8 mouse cellular contexts compared by ENCODE assay signal in genomic region chr1:150535770-150536534, GRCm38 (mm10).
DNase-seq lines count a peak whose midpoint lies in the region; ATAC-seq and TF ChIP-seq lines count a peak whose summit lies in the region.

No protein-coding gene starts in this region.

- H3K9me3 ChIP-seq in embryonic facial prominence, embryonic 12.5 days = no peaks in the 10 kb centered on the region
- H3K9me3 ChIP-seq in limb, embryonic 13.5 days = no peaks in the 10 kb centered on the region

- H3K4me3 ChIP-seq in embryonic facial prominence, embryonic 12.5 days = no peak overlapping the region
- no peak overlapping the region for H3K4me3 ChIP-seq in limb, embryonic 13.5 days

- H3K27me3 ChIP-seq in embryonic facial prominence, embryonic 12.5 days = no peaks in the 10 kb centered on the region
- no peaks in the 10 kb centered on the region for H3K27me3 ChIP-seq in limb, embryonic 13.5 days

- no peaks in the 10 kb centered on the region for H3K36me3 ChIP-seq in embryonic facial prominence, embryonic 12.5 days
- no peaks in the 10 kb centered on the region for H3K36me3 ChIP-seq in limb, embryonic 13.5 days

- TF ChIP-seq CTCF in brain, embryonic 14.5 days (IDR thresholded peaks at IDR 0.05; ENCODE audit: borderline replicate concordance, extremely low read depth, insufficient read depth, insufficient read length) = no peak

- 15% methylated on average over 16 of the region's 16 CpGs for WGBS in embryonic facial prominence, embryonic 12.5 days
- WGBS in limb, embryonic 13.5 days = 23% methylated on average over 16 of the region's 16 CpGs

- H3K27ac ChIP-seq in embryonic facial prominence, embryonic 12.5 days = peak overlapping the region; percentile 86
- peak overlapping the region; percentile 93 for H3K27ac ChIP-seq in limb, embryonic 13.5 days

- peak overlapping the region; percentile 8; the same call in 1 of the 2 replicates for H3K9ac ChIP-seq in embryonic facial prominence, embryonic 12.5 days
- H3K9ac ChIP-seq in limb, embryonic 13.5 days = 0 out of 2 replicates have a peak overlapping the region, but pooled peaks have one; percentile 25

- peaks cover 23% of the 10 kb centered on the region for H3K4me1 ChIP-seq in embryonic facial prominence, embryonic 12.5 days
- H3K4me1 ChIP-seq in limb, embryonic 13.5 days = peaks cover 39% of the 10 kb centered on the region

- TF ChIP-seq POLR2A in brain, embryonic 14.5 days (IDR thresholded peaks at IDR 0.05; ENCODE audit: borderline replicate concordance, extremely low read depth, insufficient read depth, insufficient read length, poor library complexity, severe bottlenecking) = no peak

- DNase-seq in brain, embryonic 14.5 days (ENCODE audit: low read depth) = peak; percentile 63
- peak; percentile 13 for DNase-seq in heart, postnatal 4 days
- DNase-seq in ovary, postnatal 10 days (ENCODE audit: low spot score) = peak; percentile 6
- no peak for DNase-seq in adipocyte (ENCODE audit: low spot score)
- DNase-seq in layer of hippocampus, postnatal 36 days = no peak

- H3K4me2 ChIP-seq in embryonic facial prominence, embryonic 12.5 days (replicated peaks) = peak overlapping the region; percentile 28
- H3K4me2 ChIP-seq in limb, embryonic 13.5 days (replicated peaks) = peak overlapping the region; percentile 10

- no peak for ATAC-seq in embryonic facial prominence, embryonic 12.5 days (ENCODE audit: insufficient number of reproducible peaks, insufficient read depth, low FRiP score, low TSS enrichment)
- ATAC-seq in limb, embryonic 13.5 days (ENCODE audit: low FRiP score, low read depth) = peak; percentile 49; the same call in 1 of the 2 replicates
- ATAC-seq in granulocyte monocyte progenitor cell, adult 5-6 weeks (replicated peaks; ENCODE audit: poor library complexity, severe bottlenecking) = no peak

Comparison
In these comparisons a context has a peak if more than half of its experiments do, and no peak if none do; other contexts are left out.
1. DNase-seq: peak in brain, embryonic 14.5 days (single experiment), heart, postnatal 4 days (single experiment) and ovary, postnatal 10 days (single experiment); none in adipocyte (single experiment) and layer of hippocampus, postnatal 36 days (0 of 2).